ENCODE assay signal across 21 mouse cellular contexts in genomic region chr9:48821916-48822585, GRCm38 (mm10). TPM values are rescaled to one million over a fixed set of nuclear protein-coding genes. Genes with fewer than 3 reads are reported as not detected.
A peak's percentile ranks its signal among the peaks of the same experiment; 100 is the strongest.
DNase-seq lines count a peak whose midpoint lies in the region; ATAC-seq and TF ChIP-seq lines count a peak whose summit lies in the region.
"Had no signal": no experiment of that assay in that cellular context is flagged by ENCODE, and none has a peak within 500 bp of the region (broad histone marks: within the 10 kb centered on the region; RNA-seq: fewer than 3 reads in every experiment).

No protein-coding gene starts in this region.

- H3K4me3 ChIP-seq in layer of hippocampus, adult 2 months: no peak overlapping the region
- H3K4me3 ChIP-seq in CH12.LX (replicated peaks in 1 of 3; ENCODE audit: low read depth in 2 of 3, low read length in 2 of 3, poor library complexity in 1 of 3) (peak overlapping the region; percentile 52 to 68 (median 54)), E14TG2a.4 (replicated peaks; ENCODE audit: low read length) (peak overlapping the region; percentile 37)
- H3K4me3 ChIP-seq in embryonic facial prominence, embryonic 12.5 days: no peak overlapping the region
- H3K4me3 ChIP-seq: heart, embryonic 13.5 days; neural tube, embryonic 13.5 days had no signal

- dilution Hi-C loops in CH12.LX (cut with MboI; ENCODE audit: extremely low pct_ligation_motif_present, extremely low pct_unique_long_range_greater_than_20kb, low sequenced_read_pairs): no loop called here

- no peak for TF ChIP-seq RAD21 in CH12.LX (IDR thresholded peaks at IDR 0.05; ENCODE audit: low read depth, low read length)

- 26% methylated on average over 15 of the region's 15 CpGs for WGBS in embryonic facial prominence, embryonic 12.5 days

- no peak for DNase-seq in layer of hippocampus, adult 2 months (ENCODE audit: low spot score in 2 of 2)
- no peak for DNase-seq in layer of hippocampus, adult 18-20 months (ENCODE audit: low spot score in 2 of 2)
- DNase-seq in CH12.LX (ENCODE audit: extremely low read depth): no peak
- no peak for DNase-seq in testis, postnatal 10 days (ENCODE audit: low spot score)
- no peak for DNase-seq in embryo, embryonic 11 days
- no peak for DNase-seq in urinary bladder, adult 18-20 months (ENCODE audit: low spot score in 2 of 2)
- DNase-seq: adrenal gland, postnatal 36 days; cerebellum, adult 2 months; forebrain, postnatal 0 days; kidney, adult 11 months; kidney, postnatal 10 days; left cerebral cortex, postnatal 4 days; liver, postnatal 0 days; lung, postnatal 14 days; spleen, adult 18-20 months; thymus, adult 18-20 months had no signal

- TF ChIP-seq POLR2A in CH12.LX (IDR thresholded peaks at IDR 0.05; ENCODE audit: low read depth, low read length): no peak

- H3K27ac ChIP-seq in layer of hippocampus, adult 2 months: peak overlapping the region; percentile 72; the same call in 1 of the 2 replicates
- peak overlapping the region; percentile 99 for H3K27ac ChIP-seq in CH12.LX (ENCODE audit: insufficient read depth, low read depth)
- peak overlapping the region; percentile 65; the same call in 1 of the 2 replicates for H3K27ac ChIP-seq in embryonic facial prominence, embryonic 12.5 days
- H3K27ac ChIP-seq: embryonic facial prominence, embryonic 13.5 days; heart, embryonic 13.5 days; neural tube, embryonic 13.5 days had no signal

- no peak for TF ChIP-seq CTCF in layer of hippocampus, adult 2 months (conservative IDR thresholded peaks at IDR 0.05)
- TF ChIP-seq CTCF in CH12.LX (conservative IDR thresholded peaks at IDR 0.05 in 1 of 2, IDR thresholded peaks at IDR 0.05 in 1 of 2; ENCODE audit: low read depth in 2 of 2, low read length in 2 of 2) (no peak), E14TG2a.4 (conservative IDR thresholded peaks at IDR 0.05; ENCODE audit: low read length) (no peak)

- H3K36me3 ChIP-seq in CH12.LX (replicated peaks in 1 of 2; ENCODE audit: control insufficient read depth in 1 of 2, insufficient read depth in 1 of 2, low read length in 1 of 2) (no peaks in the 10 kb centered on the region), E14TG2a.4 (ENCODE audit: insufficient read depth, low read length) (no peaks in the 10 kb centered on the region)
- H3K36me3 ChIP-seq in embryonic facial prominence, embryonic 12.5 days: no peaks in the 10 kb centered on the region
- H3K36me3 ChIP-seq: embryonic facial prominence, embryonic 13.5 days; heart, embryonic 13.5 days; neural tube, embryonic 13.5 days had no signal

- in situ Hi-C loops in CH12.LX (cut with MboI; ENCODE audit: low pct_ligation_motif_present, low pct_unique_long_range_greater_than_20kb, low sequenced_read_pairs): no loop called here

- peaks cover 6% of the 10 kb centered on the region for H3K79me2 ChIP-seq in CH12.LX (replicated peaks; ENCODE audit: control insufficient read depth, extremely low read depth, insufficient read depth, poor library complexity, severe bottlenecking)

- peak overlapping the region; percentile 67 for H3K4me2 ChIP-seq in CH12.LX (ENCODE audit: insufficient read depth, low read depth, poor library complexity, severe bottlenecking)
- no peak overlapping the region for H3K4me2 ChIP-seq in embryonic facial prominence, embryonic 12.5 days (replicated peaks)
- H3K4me2 ChIP-seq: heart, embryonic 13.5 days had no signal

- ATAC-seq in embryonic facial prominence, embryonic 12.5 days (ENCODE audit: insufficient number of reproducible peaks, insufficient read depth, low FRiP score, low TSS enrichment): no peak
- ATAC-seq: forebrain, postnatal 0 days; liver, postnatal 0 days had no signal

- H3K9ac ChIP-seq in CH12.LX (ENCODE audit: insufficient read depth, low read depth): peak overlapping the region; percentile 52
- no peak overlapping the region for H3K9ac ChIP-seq in embryonic facial prominence, embryonic 12.5 days
- H3K9ac ChIP-seq: forebrain, postnatal 0 days; heart, embryonic 13.5 days; liver, postnatal 0 days; neural tube, embryonic 13.5 days had no signal

- H3K27me3 ChIP-seq in CH12.LX (replicated peaks): no peaks in the 10 kb centered on the region
- H3K27me3 ChIP-seq in E14TG2a.4 (ENCODE audit: insufficient read depth, low read length): peaks cover 43% of the 10 kb centered on the region
- peaks cover 5% of the 10 kb centered on the region for H3K27me3 ChIP-seq in embryonic facial prominence, embryonic 12.5 days

- H3K4me1 ChIP-seq in CH12.LX (ENCODE audit: control insufficient read depth in 1 of 2, insufficient read depth in 2 of 2) (peaks cover 45 to 94% of the 10 kb centered on the region in 2 experiments), E14TG2a.4 (replicated peaks; ENCODE audit: low read depth, low read length) (peaks cover 14% of the 10 kb centered on the region)
- H3K4me1 ChIP-seq in embryonic facial prominence, embryonic 12.5 days: peaks cover 57% of the 10 kb centered on the region

- H3K9me3 ChIP-seq in CH12.LX (replicated peaks; ENCODE audit: low read length): no peaks in the 10 kb centered on the region
- no peaks in the 10 kb centered on the region for H3K9me3 ChIP-seq in E14TG2a.4 (ENCODE audit: low read length)
- no peaks in the 10 kb centered on the region for H3K9me3 ChIP-seq in embryonic facial prominence, embryonic 12.5 days
- H3K9me3 ChIP-seq: embryonic facial prominence, embryonic 13.5 days; heart, embryonic 13.5 days; neural tube, embryonic 13.5 days had no signal

- no peak for TF ChIP-seq EP300 in CH12.LX (IDR thresholded peaks at IDR 0.05; ENCODE audit: low read length)

TF ChIP-seq in CH12.LX, 34 proteins besides CTCF, POLR2A, EP300 and RAD21:
- TF ChIP-seq ZMIZ1 (IDR thresholded peaks at IDR 0.05; ENCODE audit: low read depth, low read length): no peak
- TF ChIP-seq CHD1 (IDR thresholded peaks at IDR 0.05; ENCODE audit: low read depth, low read length): 0 out of 2 replicates have a peak, but pooled peaks have one; percentile 18
- TF ChIP-seq ZNF384 (IDR thresholded peaks at IDR 0.05; ENCODE audit: low read depth, low read length): peak; percentile 93
- TF ChIP-seq MEF2A (IDR thresholded peaks at IDR 0.05; ENCODE audit: borderline replicate concordance, low read depth, low read length): peak; percentile 33; the same call in 1 of the 2 replicates
TF ChIP-seq in CH12.LX: peak in this region for 3.

RNA-seq across cellular contexts. Expression of gene Zbtb16, which starts 14.0 kb away (rescaled TPM):
- 100 to 1,000 TPM; 143 to 149 TPM for total RNA-seq in layer of hippocampus, adult 2 months (2021)
- 100 to 1,000 TPM; 142 to 156 TPM for total RNA-seq in layer of hippocampus, adult 18-20 months (2021)
- total RNA-seq in CH12.LX (2012; rRNA removed) (1.7 and 3.0 TPM in 2 replicates), CH12.LX (2014; rRNA removed) (0.34 TPM in 2 replicates)
- 0.90 and 1.0 TPM in 2 replicates for polyA plus RNA-seq in CH12.LX (2012; ENCODE audit: insufficient read length, low read depth)
- 4.1 and 5.2 TPM in 2 replicates for polyA plus RNA-seq in embryonic facial prominence, embryonic 12.5 days (2016; fragmentation: Nextera tagmentation; extraction: Ambion mirVana)

Comparison
In these comparisons a context has a peak if more than half of its experiments do, and no peak if none do; other contexts are left out.
1. H3K4me3 ChIP-seq: peak in CH12.LX (3 of 3) and E14TG2a.4 (single experiment); none in layer of hippocampus, adult 2 months (single experiment) and embryonic facial prominence, embryonic 12.5 days (single experiment).
2. RNA of gene Zbtb16, which starts 14.0 kb away (total RNA-seq): 142 to 156 TPM in layer of hippocampus, adult 18-20 months and 143 to 149 TPM in layer of hippocampus, adult 2 months; 0.34 to 3.0 TPM in CH12.LX; every median in the first group is over 10 times any median in the second.
3. Peak in every context shown above with its lines, with median percentiles within 50 percentile points of each other: H3K27ac ChIP-seq.